Mouse (Mus musculus): ENCODE measurements at regions not wholly inside any gene's neighbourhood (a gene's known extent, or its start where the extent isn't known, plus 50 kb on each side); places are given as distances from the start of the nearest gene placed in this dataset.
"Not testable (repeated sequence)": the region's sequence is repeated elsewhere in the genome, so short reads cannot be mapped to it uniquely, and the experiment has no call there.

DNA sequence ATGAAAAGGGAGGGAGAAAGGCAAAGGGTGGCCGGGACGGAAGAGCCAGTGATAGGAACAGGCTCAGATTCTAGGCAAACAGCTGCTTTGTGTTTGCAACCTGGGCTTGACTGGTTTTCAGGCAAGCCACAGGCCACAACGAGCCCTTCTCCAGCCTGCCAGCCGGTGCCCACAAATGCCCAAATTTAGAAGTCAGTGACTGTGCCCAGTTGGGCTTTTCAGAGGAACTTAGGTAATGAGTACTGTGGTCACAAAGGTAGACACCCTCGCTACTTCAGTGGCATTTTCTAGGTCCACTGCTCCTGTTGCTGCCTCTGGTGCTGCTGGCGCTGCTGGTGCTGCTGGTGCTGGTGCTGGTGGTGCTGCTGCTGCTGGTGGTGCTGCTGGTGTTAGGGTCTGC lies 129.8 kb downstream of the Sall1 start:
- intact Hi-C loops (cut with DNase I): no loop called here
- no peak for DNase-seq

GRCm38 (mm10) chr8:88906244-88906643 lies 137.7 kb downstream of the Sall1 start:
- intact Hi-C loops (cut with DNase I): no loop called here
- no peak for DNase-seq

DNA sequence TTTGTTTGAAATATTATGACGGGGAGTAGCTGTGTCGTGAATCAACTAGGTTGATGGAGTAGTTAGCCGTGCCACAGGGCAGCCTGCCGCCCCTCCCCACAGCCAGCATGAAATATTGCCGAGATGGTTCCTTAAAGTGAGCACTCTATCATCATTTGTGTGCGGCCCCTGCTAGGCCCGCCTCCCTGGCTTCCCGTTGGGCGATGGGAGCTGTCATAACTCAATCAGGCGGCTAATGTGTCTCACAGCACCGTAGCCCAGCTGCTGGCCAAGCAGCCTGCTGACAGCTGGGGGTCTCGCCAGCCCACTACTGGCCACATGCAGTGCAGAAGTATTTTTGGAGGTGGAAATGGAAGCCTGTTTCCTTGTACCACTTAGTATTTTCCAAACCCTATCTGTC lies 140.9 kb downstream of the Sall1 start:
- intact Hi-C loops (cut with DNase I): no loop called here
- DNase-seq: no peak

- no peak for DNase-seq
- intact Hi-C loops (cut with DNase I): no loop called here
Measured at GRCm38 (mm10) chr8:88883751-88884390, 160.1 kb downstream of the Sall1 start.

- peak; percentile 64 to 72 for DNase-seq
- intact Hi-C loops (cut with DNase I): no loop called here
Measured at GRCm38 (mm10) chr8:88879857-88880256, 164.1 kb downstream of the Sall1 start.

DNA sequence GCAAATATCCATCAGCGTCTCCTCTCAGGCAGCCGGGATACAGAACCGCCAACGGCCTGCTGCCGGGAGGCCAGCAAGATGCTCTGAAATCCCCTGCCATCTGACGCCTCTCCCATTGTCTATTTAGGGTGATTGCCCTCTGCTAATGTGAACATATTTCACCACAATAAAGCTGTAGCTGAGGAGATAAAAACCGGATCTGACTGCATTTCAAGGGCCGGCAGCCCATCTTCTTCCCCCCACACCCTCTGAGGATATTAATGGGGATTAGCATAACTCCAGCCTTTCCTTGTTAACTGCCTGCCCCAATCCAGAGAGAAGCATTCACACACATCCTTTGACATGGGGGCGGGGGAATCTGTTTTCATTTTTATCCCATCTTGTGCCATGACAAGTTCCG lies 166.0 kb downstream of the Sall1 start:
- DNase-seq: no peak
- intact Hi-C loops (cut with DNase I): no loop called here

- DNase-seq: no peak
- intact Hi-C loops (cut with DNase I): no loop called here
Measured at GRCm38 (mm10) chr8:88862846-88863455, 166.1 kb downstream of the Cyld start.

- intact Hi-C loops (cut with DNase I): no loop called here
- DNase-seq: no peak
Measured at GRCm38 (mm10) chr8:88857216-88857615, 160.4 kb downstream of the Cyld start.

DNA sequence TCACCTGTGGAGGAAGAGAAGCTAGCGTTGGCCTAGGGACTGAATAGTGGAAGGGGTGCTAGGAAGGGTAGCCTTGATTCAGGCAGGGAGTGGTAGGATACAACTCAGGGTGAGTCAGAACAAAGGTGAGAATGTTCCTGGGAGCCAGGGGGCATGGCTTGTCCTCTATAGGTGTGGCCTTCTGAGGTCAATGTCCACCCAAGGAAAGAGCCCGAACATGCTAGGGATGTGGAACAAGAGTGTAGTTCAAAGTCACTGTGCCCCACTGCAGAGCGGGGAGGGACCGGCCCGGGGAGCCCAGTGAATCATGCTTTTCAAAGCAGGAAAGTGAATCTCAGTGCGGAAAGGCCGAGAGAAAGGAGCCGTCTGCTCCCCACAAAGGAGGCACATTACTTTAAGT lies 156.4 kb downstream of the Cyld start:
- intact Hi-C loops (cut with DNase I): no loop called here

GRCm38 (mm10) chr8:88845916-88846315 lies 149.1 kb downstream of the Cyld start:
- intact Hi-C loops (cut with DNase I): no loop called here
- no peak for DNase-seq

More for the DNA sequence above, 156.4 kb downstream of the Cyld start:
- DNase-seq: no peak

DNA sequence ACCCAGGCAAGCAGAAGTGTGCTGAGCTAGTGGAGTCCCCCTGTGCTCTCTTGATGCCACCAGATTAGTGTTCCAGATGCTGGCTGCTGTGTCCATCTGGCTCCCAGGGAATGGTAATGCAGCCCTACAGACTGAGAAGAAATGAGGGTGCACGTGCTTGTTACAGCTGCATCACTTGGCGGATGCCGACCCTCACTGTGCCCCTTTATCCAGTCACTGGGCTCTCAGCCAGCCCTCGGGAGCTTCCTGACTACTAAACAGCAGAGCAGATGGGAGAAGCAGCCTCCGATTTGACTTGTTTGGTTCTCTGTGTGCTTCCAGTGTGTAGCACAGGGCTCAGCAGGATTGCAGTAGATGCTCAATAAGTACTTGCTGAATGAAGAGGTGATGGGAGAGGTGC lies 147.5 kb downstream of the Cyld start:
- intact Hi-C loops (cut with DNase I): no loop called here
- DNase-seq: no peak

- intact Hi-C loops (cut with DNase I): no loop called here
- DNase-seq: no peak
Measured at GRCm38 (mm10) chr8:88842451-88842850, 145.6 kb downstream of the Cyld start.

GRCm38 (mm10) chr8:88840096-88840495 lies 143.3 kb downstream of the Cyld start:
- no peak for DNase-seq
- intact Hi-C loops (cut with DNase I): no loop called here

- intact Hi-C loops (cut with DNase I): no loop called here
- DNase-seq: no peak
Measured at GRCm38 (mm10) chr8:88835756-88836291, 139.0 kb downstream of the Cyld start.

GRCm38 (mm10) chr8:88825816-88826215 lies 129.0 kb downstream of the Cyld start:
- intact Hi-C loops (cut with DNase I): no loop called here
- DNase-seq: no peak

DNA sequence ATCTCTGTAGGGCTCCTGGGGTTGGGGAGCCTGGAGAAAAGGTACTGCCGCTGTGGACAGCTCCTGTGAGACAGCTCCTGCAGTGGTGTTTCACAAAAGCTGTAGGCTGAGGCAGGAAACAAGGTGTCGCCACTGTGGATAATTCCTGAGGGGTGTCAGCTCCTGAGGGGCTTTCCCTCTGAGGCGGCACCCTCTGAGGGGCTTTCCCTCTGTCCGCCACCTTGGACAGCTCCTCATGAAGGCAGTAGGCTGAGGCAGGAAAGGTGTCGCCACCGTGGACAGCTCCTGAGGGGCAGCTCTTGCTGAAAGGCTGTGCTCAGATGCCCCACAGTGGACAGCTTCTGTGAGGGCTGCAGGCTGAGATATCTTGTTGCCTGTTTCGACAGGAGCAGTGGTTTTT lies 127.1 kb downstream of the Cyld start:
- intact Hi-C loops (cut with DNase I): no loop called here
- no peak for DNase-seq

DNA sequence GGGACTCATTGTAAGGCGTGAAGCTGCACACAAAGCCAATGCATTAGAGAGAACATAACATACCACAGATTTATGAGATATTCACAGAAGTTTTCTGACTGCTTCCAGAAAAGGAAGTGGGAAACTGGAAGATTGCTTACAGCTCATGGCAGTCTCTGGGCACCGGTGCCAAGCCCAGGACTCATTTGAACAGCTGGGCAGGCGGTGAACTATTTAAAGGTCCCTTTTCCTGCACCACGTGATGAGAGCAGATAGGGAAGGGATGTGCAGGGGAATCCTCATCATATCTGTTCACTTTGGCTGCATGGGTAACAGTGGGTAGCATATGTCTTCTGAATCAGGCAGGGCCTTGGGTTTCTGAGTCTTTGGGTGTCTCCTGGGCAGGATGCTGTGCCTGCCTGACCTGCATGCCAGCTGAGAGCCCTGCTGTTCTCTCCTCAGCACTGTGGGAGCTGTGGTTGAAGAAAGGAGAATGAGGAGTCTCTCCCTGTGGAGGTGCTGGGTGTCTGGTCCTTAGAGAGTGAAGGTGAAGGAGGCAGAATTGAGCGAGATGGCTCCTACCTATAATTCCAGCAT lies 123.5 kb downstream of the Cyld start:
- DNase-seq: no peak
- intact Hi-C loops (cut with DNase I): no loop called here

- intact Hi-C loops (cut with DNase I): no loop called here
- no peak for DNase-seq
Measured at GRCm38 (mm10) chr8:88816461-88816860, 119.6 kb downstream of the Cyld start.

- no peak for DNase-seq
- intact Hi-C loops (cut with DNase I): no loop called here
Measured at GRCm38 (mm10) chr8:88814246-88814645, 117.4 kb downstream of the Cyld start.

GRCm38 (mm10) chr8:88812901-88813676 lies 116.3 kb downstream of the Cyld start:
- DNase-seq: no peak
- intact Hi-C loops (cut with DNase I): no loop called here

- DNase-seq; intact Hi-C loops (cut with DNase I): not testable (repeated sequence)
Measured at GRCm38 (mm10) chr8:88806851-88807250, 110.0 kb downstream of the Cyld start.
